Mouse (Mus musculus) embryonic facial prominence, embryonic 10.5 days (tissue): ENCODE measurements at regions not wholly inside any gene's neighbourhood (a gene's known extent, or its start where the extent isn't known, plus 50 kb on each side); places are given as distances from the start of the nearest gene placed in this dataset.

ENCODE experiments used
- DNase-seq: peaks from one replicate; pipeline ENCODE4 v3.0.0-alpha.2; 2017; ENCODE audit warnings: low spot score
- H3K27ac ChIP-seq: fragments of 300-500 bp; sonication (generic); replicated peaks from 2 replicates; pipeline ENCODE4 v1.5.1; 2016; ENCODE audit warnings: mild to moderate bottlenecking
- H3K27me3 ChIP-seq: fragments of 300-500 bp; sonication (generic); replicated peaks from 2 replicates; pipeline ENCODE4 v1.6.1; 2016; ENCODE audit warnings: low read depth, mild to moderate bottlenecking; ENCODE audit not compliant: poor library complexity, severe bottlenecking
- H3K36me3 ChIP-seq: fragments of 300-500 bp; sonication (generic); replicated peaks from 2 replicates; pipeline ENCODE4 v1.6.1; 2016; ENCODE audit warnings: mild to moderate bottlenecking, moderate library complexity
- H3K4me1 ChIP-seq: fragments of 300-500 bp; sonication (generic); 2 replicates; pipeline ENCODE4 v1.6.1; 2016
- H3K4me3 ChIP-seq: fragments of 300-500 bp; sonication (generic); 2 replicates; pipeline ENCODE4 v1.5.1; 2016; ENCODE audit warnings: mild to moderate bottlenecking, moderate library complexity
- H3K9me3 ChIP-seq: fragments of 300-500 bp; sonication (generic); 2 replicates; pipeline ENCODE4 v1.6.1; 2016; ENCODE audit warnings: mild to moderate bottlenecking
- WGBS: fragments of 180-500 bp; shearing (Covaris S2); methylation state at CpG from one replicate; pipeline ENCODE4 v1.1.7; 2016; 5-methylcytosine and 5-hydroxymethylcytosine counted together

GRCm38 (mm10) chr19:14894875-14895274 lies 297.0 kb upstream of the Tle4 start:
- Histone ChIP-seq H3K4me1 (peaks cover 28% of the 10 kb centered on the region), H3K27ac (no peak overlapping the region), H3K27me3 (peaks cover 35% of the 10 kb centered on the region), H3K9me3 (no peaks in the 10 kb centered on the region), H3K36me3 (no peaks in the 10 kb centered on the region), H3K4me3 (no peak overlapping the region)
- WGBS, result 84% methylated on average over 2 of the region's 2 CpGs
- DNase-seq, result no peak

- no peaks in the 10 kb centered on the region for H3K36me3 ChIP-seq
- peaks cover 40% of the 10 kb centered on the region for H3K4me1 ChIP-seq
- H3K27me3 ChIP-seq, result peaks cover 56% of the 10 kb centered on the region
- peak; percentile 20 for DNase-seq
- no peaks in the 10 kb centered on the region for H3K9me3 ChIP-seq
- H3K4me3 ChIP-seq, result no peak overlapping the region
- no peak overlapping the region for H3K27ac ChIP-seq
- WGBS, result 48% methylated on average over 6 of the region's 6 CpGs
These were observed 294.5 kb upstream of the Tle4 start for GRCm38 (mm10) chr19:14892390-14892758.

- Histone ChIP-seq H3K27ac (no peak overlapping the region), H3K27me3 (peaks cover 62% of the 10 kb centered on the region), H3K4me3 (peak overlapping the region; percentile 43; the same call in 1 of the 2 replicates), H3K36me3 (no peaks in the 10 kb centered on the region), H3K9me3 (no peaks in the 10 kb centered on the region), H3K4me1 (peaks cover 40% of the 10 kb centered on the region)
- DNase-seq, result peak; percentile 46
- 16% methylated on average over 7 of the region's 8 CpGs for WGBS
These were observed 294.0 kb upstream of the Tle4 start for GRCm38 (mm10) chr19:14891689-14892389.

- no peak for DNase-seq
- no peaks in the 10 kb centered on the region for H3K36me3 ChIP-seq
- peaks cover 40% of the 10 kb centered on the region for H3K4me1 ChIP-seq
- peaks cover 69% of the 10 kb centered on the region for H3K27me3 ChIP-seq
- no peaks in the 10 kb centered on the region for H3K9me3 ChIP-seq
- peak overlapping the region; percentile 74; the same call in 1 of the 2 replicates for H3K27ac ChIP-seq
- H3K4me3 ChIP-seq, result peak overlapping the region; percentile 43
- WGBS, result 3% methylated on average over 9 of the region's 9 CpGs
These were observed 293.2 kb upstream of the Tle4 start for GRCm38 (mm10) chr19:14891090-14891428.

- 2% methylated on average over 21 of the region's 21 CpGs for WGBS
- peaks cover 40% of the 10 kb centered on the region for H3K4me1 ChIP-seq
- peak; percentile 65 for DNase-seq
- no peaks in the 10 kb centered on the region for H3K36me3 ChIP-seq
- peak overlapping the region; percentile 74 for H3K27ac ChIP-seq
- H3K4me3 ChIP-seq, result peak overlapping the region; percentile 43
- H3K9me3 ChIP-seq, result no peaks in the 10 kb centered on the region
- H3K27me3 ChIP-seq, result peaks cover 67% of the 10 kb centered on the region
These were observed 292.6 kb upstream of the Tle4 start for GRCm38 (mm10) chr19:14890241-14891089.

- 41% methylated on average over 3 of the region's 3 CpGs for WGBS
- Histone ChIP-seq H3K4me3 (peak overlapping the region; percentile 43), H3K9me3 (no peaks in the 10 kb centered on the region), H3K36me3 (no peaks in the 10 kb centered on the region), H3K27me3 (peaks cover 63% of the 10 kb centered on the region), H3K27ac (peak overlapping the region; percentile 74), H3K4me1 (peaks cover 40% of the 10 kb centered on the region)
- DNase-seq, result no peak
These were observed 291.9 kb upstream of the Tle4 start for GRCm38 (mm10) chr19:14889794-14890193.

GRCm38 (mm10) chr19:14883707-14884421 lies 286.0 kb upstream of the Tle4 start:
- Histone ChIP-seq H3K27me3 (peaks cover 44% of the 10 kb centered on the region), H3K9me3 (no peaks in the 10 kb centered on the region), H3K27ac (no peak overlapping the region), H3K4me1 (peaks cover 13% of the 10 kb centered on the region), H3K4me3 (no peak overlapping the region), H3K36me3 (no peaks in the 10 kb centered on the region)
- DNase-seq, result no peak
- WGBS, result 63% methylated on average over 8 of the region's 8 CpGs

- no peak overlapping the region for H3K4me3 ChIP-seq
- no peaks in the 10 kb centered on the region for H3K9me3 ChIP-seq
- WGBS, result 83% methylated on average over 4 of the region's 4 CpGs
- H3K4me1 ChIP-seq, result peaks cover 11% of the 10 kb centered on the region
- no peak overlapping the region for H3K27ac ChIP-seq
- no peaks in the 10 kb centered on the region for H3K36me3 ChIP-seq
- H3K27me3 ChIP-seq, result peaks cover 17% of the 10 kb centered on the region; the same call in 1 of the 2 replicates
- no peak for DNase-seq
These were observed 283.0 kb upstream of the Tle4 start for GRCm38 (mm10) chr19:14880818-14881217.

GRCm38 (mm10) chr19:14873986-14874385 lies 276.1 kb upstream of the Tle4 start:
- H3K27ac ChIP-seq, result no peak overlapping the region
- H3K27me3 ChIP-seq, result peaks cover 12% of the 10 kb centered on the region
- 92% methylated on average over 1 of the region's 1 CpGs for WGBS
- H3K4me1 ChIP-seq, result peaks cover 19% of the 10 kb centered on the region
- H3K9me3 ChIP-seq, result no peaks in the 10 kb centered on the region
- no peak for DNase-seq
- no peaks in the 10 kb centered on the region for H3K36me3 ChIP-seq
- H3K4me3 ChIP-seq, result no peak overlapping the region

- WGBS, result 15% methylated on average over 7 of the region's 7 CpGs
- H3K27me3 ChIP-seq, result peaks cover 21% of the 10 kb centered on the region
- H3K4me3 ChIP-seq, result no peak overlapping the region
- no peak overlapping the region for H3K27ac ChIP-seq
- DNase-seq, result peak; percentile 63
- no peaks in the 10 kb centered on the region for H3K9me3 ChIP-seq
- peaks cover 19% of the 10 kb centered on the region for H3K4me1 ChIP-seq
- H3K36me3 ChIP-seq, result no peaks in the 10 kb centered on the region
These were observed 273.5 kb upstream of the Tle4 start for GRCm38 (mm10) chr19:14871178-14871867.

- H3K36me3 ChIP-seq, result no peaks in the 10 kb centered on the region
- 33% methylated on average over 13 of the region's 13 CpGs for WGBS
- no peak overlapping the region for H3K4me3 ChIP-seq
- peaks cover 12% of the 10 kb centered on the region for H3K9me3 ChIP-seq
- H3K27me3 ChIP-seq, result peaks cover 47% of the 10 kb centered on the region
- peaks cover 23% of the 10 kb centered on the region for H3K4me1 ChIP-seq
- peak overlapping the region; percentile 55 for H3K27ac ChIP-seq
- DNase-seq, result peak; percentile 68
These were observed 265.0 kb upstream of the Tle4 start for GRCm38 (mm10) chr19:14862654-14863468.
